Mouse (Mus musculus): ENCODE measurements around the gene Fcor.

The Fcor gene

GRCm38 (mm10) chr8:3676131-3676992 is 4.2 kb upstream of the Fcor start, which contains the start of gene Trappc5:
Gene Trappc5 (plus strand): TSS chr8:3676299.
- ATAC-seq (ENCODE audit: insufficient number of reproducible peaks, low FRiP score, low TSS enrichment), result peak; percentile 74

GRCm38 (mm10) chr8:3674671-3675070 is 2.5 kb upstream of the Fcor start:
- ATAC-seq (ENCODE audit: insufficient number of reproducible peaks, low FRiP score, low TSS enrichment), result no peak

- no peak for ATAC-seq (ENCODE audit: insufficient number of reproducible peaks, low FRiP score, low TSS enrichment)
These were observed 1.8 kb downstream of the Fcor start for GRCm38 (mm10) chr8:3670388-3670787.

- no peak for ATAC-seq (ENCODE audit: insufficient number of reproducible peaks, low FRiP score, low TSS enrichment)
These were observed 6.7 kb downstream of the Fcor start, which contains the start of gene Mcemp1 for GRCm38 (mm10) chr8:3665507-3665906. Gene Mcemp1 (plus strand): TSS chr8:3665754.

- ATAC-seq (ENCODE audit: insufficient number of reproducible peaks, low FRiP score, low TSS enrichment), result no peak
These were observed 7.8 kb downstream of the Fcor start for GRCm38 (mm10) chr8:3664405-3664804.

DNA sequence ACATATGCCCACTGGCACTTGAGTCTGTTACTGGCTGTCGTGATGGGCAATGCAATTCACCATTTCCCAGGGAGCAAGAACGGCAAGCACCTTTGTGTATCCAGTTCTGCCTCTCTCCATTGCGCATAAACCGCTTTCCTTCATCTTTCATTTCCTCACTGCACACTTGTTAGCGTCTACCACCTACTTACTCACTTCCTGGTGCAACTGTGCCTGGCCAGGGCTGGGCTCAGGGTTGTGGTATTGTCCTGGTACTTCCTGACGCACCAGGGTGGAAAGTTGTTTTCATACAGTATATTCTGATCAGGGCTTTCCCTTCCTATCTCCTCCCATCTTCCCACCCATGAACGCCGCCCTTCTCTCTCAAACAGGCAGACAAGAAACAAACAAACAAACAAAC is 11.3 kb downstream of the Fcor start:
- ATAC-seq (ENCODE audit: insufficient number of reproducible peaks, low FRiP score, low TSS enrichment), result no peak

DNA sequence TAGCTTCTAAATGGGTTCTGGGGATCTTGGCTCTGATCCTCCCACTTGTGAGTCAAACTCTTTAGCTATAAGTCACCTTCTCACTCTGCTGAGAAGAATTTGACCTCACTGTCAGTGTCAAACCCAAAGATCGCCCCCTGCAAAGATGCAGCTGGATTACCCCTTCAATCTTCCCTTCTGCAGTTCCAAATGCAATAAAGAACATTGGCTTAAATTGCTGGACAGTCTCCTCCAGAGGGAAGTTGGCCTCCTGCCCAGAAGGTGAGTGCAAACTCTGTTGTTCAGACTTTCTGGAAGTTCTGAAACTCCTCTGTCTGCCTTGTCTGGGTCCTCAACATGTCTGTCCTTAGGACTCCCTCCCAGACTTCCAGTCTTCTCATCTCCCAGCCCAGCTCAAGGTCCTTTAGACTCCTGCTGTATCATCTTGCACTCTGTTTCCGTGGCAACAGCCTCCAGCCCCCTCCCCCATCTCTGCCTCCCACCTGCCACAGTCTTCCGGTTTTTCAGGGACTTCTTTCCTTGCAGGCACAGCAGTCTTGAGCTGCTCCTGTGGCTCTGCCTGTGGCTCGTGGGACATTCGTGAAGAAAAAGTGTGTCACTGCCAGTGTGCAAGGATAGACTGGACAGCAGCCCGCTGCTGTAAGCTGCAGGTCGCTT is 15.3 kb downstream of the Fcor start:
- ATAC-seq (ENCODE audit: insufficient number of reproducible peaks, low FRiP score, low TSS enrichment), result no peak

DNA sequence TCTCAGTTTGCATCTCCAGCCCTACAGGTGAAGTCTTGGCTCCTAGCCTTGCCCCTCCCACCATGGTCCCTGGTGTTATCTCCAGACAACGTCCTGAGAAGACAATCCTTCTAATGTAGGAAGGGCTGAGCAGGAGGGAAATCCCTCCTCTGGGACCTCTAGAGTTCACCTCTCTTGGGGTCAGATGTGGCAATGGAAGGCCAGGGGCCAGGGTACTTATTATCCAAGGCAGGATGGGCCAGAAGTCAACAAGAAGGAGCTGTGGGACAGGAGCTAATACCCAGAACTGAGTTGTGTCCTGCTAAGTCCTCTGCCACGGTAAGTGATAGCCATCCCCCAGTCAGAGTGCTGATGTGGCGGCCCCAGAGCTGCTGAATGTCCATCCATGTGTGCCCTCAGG is 16.6 kb downstream of the Fcor start, which contains the start of gene Retn:
Gene Retn (plus strand): TSS at position 245 of the 400 bp plus-strand sequence.
- no peak for ATAC-seq (ENCODE audit: insufficient number of reproducible peaks, low FRiP score, low TSS enrichment)

DNA sequence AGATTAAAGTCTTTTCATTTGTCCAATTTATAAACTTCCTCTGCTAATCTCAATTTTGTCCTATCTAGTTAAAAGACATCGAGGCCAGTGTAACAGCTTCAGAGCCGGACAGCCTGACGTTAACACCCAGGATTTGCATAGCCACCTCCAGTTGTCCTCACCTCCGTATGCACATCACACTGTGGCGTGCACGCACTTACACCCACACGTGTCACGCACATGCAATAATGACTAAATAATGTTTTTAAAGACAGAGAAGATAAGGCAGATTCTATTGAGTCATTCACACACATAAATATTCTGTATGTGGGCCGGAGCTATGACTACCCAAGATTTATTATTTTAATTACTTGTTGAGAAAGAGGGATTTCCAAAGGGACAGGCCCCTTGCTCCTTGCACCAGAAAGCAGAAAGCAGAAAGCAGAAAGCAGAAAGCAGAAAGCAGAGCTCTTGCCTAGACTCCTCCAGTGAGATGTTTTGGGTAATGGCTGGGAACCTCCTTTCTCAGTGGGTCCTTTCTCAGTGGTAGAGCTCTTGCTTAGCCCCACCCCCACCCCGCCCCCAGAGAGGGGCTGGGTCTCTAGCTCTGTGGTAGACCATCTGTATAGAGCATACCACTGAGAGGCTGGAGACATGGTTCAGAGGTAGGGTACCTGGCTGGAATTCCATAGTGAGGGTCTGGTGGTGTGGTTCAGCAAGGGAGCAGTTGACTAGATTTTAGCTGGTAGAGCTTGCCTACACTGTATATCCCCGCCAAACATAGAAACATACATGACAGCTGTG is 17.2 kb downstream of the Fcor start:
- ATAC-seq (ENCODE audit: insufficient number of reproducible peaks, low FRiP score, low TSS enrichment), result no peak

DNA sequence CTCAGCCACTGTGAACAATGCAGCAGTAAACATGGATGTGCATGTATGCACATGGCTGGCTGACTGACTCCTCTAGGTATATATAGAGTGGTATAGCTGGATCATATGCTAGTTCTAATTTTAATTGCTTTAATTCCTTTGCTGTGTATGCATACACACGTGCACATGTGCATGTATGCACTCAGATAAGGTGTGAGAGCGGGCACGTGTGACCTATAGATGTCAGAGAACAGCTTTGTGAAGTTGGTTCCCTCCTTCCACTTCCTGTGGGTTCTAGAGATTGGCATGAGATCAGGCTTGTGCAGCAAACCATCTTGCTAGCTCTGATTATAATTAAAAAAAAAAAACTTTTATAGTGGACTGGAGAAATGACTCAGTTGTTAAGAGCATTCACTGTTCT is 19.3 kb downstream of the Fcor start:
- no peak for ATAC-seq (ENCODE audit: insufficient number of reproducible peaks, low FRiP score, low TSS enrichment)

GRCm38 (mm10) chr8:3648990-3649389 is 23.2 kb downstream of the Fcor start:
- ATAC-seq (ENCODE audit: insufficient number of reproducible peaks, low FRiP score, low TSS enrichment), result no peak

- no peak for ATAC-seq (ENCODE audit: insufficient number of reproducible peaks, low FRiP score, low TSS enrichment)
These were observed 23.9 kb downstream of the Fcor start for GRCm38 (mm10) chr8:3648268-3648667.

- ATAC-seq (ENCODE audit: insufficient number of reproducible peaks, low FRiP score, low TSS enrichment), result no peak
These were observed 24.6 kb downstream of the Fcor start for GRCm38 (mm10) chr8:3647561-3647960.

DNA sequence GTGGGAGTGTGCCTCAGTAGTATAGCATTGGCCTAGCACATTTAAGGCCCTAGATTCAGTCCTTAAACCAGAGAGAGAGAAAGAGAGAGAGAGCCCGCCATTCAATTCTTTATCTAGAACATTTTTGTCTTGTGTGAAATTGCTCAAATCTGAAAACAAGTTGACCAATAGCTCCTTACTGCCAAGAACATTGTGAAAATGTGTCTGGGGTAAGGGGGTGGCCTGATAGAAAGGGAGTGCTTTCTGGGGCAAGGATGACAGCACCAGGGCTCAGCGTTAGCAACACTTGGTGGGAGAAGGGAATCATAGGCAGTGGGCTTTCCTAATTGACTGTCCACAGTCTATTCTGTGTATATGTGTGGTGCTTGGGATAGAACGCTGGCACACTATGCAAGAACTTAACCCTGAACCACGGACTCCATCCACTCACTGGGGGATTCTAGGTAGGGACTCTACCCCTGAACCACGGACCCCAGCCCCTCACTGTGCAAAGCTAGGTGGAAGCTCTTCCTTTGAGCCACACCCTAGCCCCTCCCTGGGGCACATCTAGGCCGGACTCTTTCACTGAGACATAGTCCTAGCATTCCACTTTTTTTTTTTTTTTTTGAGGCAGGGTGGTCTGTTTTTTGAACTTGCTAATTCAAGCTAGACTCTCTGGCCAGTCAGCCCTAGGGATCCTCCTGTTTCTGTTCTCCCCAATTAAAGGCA is 25.2 kb downstream of the Fcor start:
- ATAC-seq (ENCODE audit: insufficient number of reproducible peaks, low FRiP score, low TSS enrichment), result no peak

DNA sequence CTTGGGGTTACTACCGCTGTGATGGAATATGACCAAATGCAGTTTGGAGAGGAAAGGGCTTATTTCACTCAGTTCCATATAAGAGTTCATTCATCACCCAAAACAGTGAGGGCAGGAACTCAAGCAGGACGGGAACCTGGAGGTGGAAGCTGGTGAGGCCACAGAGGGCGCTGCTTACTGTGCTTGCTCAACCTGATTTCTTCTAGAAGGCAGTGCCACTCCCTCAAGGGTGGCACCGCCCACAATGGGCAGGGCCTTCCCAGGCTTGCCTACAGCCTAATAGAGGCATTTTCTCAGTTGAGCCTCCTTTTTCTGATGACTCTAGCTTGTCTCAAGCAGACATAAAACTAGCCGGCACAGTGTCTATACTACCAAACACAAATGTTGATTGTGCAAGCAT is 26.4 kb downstream of the Fcor start:
- ATAC-seq (ENCODE audit: insufficient number of reproducible peaks, low FRiP score, low TSS enrichment), result no peak

DNA sequence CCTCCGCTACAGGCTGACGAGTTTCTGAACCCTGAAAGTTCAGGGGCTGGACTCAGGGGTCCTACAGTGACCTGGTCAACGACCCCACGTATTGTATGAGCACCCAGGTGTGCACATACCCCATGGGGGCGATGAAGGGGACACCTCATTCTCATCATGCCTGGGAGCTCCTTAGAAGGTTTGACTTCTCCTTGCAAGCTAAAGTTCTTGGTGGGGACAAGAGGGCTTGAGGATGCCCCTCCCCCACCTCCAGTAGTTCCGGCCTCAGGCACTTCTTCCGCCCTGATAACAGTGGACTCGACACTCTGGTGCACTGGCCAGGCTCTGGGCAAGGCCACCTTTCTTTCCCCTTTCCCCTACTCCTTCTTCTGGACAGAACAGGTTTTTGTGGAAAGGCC is 40.7 kb downstream of the Fcor start:
- ATAC-seq (ENCODE audit: insufficient number of reproducible peaks, low FRiP score, low TSS enrichment), result no peak

DNA sequence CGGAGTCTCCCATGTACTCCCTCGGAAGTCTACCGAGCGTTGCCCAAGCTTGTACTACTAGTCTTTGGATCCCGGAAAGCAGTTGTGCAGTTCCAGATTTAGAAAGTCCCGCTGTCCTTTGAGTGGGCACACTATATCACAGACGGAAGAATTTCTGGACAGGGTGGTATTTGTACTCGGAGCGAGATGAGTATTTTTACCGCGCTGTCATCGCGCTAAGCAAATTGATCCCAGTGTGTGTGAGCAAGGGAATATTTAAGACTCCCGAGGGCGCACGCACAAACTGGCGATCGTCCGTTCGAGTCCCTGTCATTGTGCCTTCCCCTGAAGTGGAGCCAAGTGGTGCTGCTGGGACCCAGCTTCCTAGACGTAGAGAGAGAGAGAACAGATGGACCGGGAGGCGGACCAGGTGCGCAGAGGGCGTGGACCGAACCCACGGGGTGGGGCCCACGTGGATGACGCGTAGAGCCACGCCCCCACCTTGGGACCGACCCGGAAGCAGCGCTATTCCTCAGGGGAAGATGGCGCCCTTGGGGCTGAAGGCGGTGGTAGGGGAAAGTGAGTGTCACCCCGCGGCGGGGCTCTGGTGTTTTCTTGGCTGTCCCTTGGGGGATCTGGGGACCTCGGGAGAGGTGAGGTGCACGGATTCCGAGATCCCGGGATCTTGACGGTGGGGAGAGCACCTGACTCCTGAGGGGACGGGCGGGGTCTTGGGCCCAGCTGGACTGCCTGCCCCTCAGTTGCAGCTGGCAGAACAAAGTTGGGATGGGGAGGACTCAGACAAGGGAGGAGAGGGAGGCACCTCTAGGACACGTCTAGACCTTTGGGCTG is 41.3 kb downstream of the Fcor start, which contains the start of gene Stxbp2:
Gene Stxbp2 (plus strand): TSS at position 309 of the 831 bp plus-strand sequence.
- ATAC-seq (ENCODE audit: insufficient number of reproducible peaks, low FRiP score, low TSS enrichment), result peak; percentile 75

DNA sequence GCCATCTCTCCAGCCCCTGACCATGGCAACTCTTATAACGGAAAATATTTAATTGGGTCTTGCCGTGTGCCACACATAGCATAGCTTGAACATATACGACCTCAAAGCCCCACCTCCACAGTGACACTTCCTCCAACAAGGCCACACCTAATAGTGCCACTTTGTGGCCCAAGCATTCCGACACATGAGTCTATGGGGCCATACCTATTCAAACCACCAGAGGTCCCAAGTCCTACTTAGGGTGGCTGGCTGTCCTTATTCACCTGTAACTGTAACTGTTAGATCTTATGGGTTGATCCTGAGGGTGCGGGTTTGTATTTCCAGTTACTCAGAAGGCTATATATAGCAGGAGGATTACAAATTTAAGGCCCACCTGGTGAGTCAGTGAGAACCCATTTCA is 44.1 kb downstream of the Fcor start:
- no peak for ATAC-seq (ENCODE audit: insufficient number of reproducible peaks, low FRiP score, low TSS enrichment)

- no peak for ATAC-seq (ENCODE audit: insufficient number of reproducible peaks, low FRiP score, low TSS enrichment)
These were observed 45.2 kb downstream of the Fcor start for GRCm38 (mm10) chr8:3626971-3627370.

Data from cerebellum, adult (tissue).